Mouse (Mus musculus) heart, postnatal 0 days (tissue): ENCODE measurements around the gene Hnrnph1.

Experiments used
- CTCF ChIP-seq: IDR thresholded peaks from 2 replicates; pipeline ENCODE4 v1.5.1; 2016; ENCODE audit warnings: antibody characterized with exemption, control low read depth, low read depth
- EP300 ChIP-seq: IDR thresholded peaks from 2 replicates; pipeline ENCODE4 v1.6.1; 2016; ENCODE audit warnings: antibody characterized with exemption, low read depth

DNA sequence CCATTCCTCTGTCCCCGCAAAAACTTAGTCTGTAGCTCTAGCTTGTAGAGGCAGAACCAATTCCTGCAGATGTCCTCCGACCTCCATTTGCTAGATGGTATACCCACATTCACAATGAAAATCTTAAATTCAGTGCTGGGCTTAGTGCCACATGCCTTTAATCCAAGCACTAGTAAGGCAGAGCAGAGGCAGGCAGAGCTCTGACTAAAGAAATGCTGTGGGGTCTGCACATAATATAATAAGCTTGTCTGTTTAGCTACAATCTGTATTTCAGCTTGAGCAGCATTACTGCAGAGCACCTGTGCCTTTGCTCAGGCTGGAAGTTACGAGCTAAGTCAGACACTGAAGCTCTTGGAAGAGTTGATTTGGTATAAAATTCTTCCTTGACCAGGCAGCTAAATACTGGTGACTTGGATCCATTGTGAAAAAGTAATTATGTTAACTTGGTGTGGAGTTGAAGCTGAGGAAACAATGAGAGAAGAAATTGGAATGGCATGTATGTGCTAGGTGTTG lies 10.4 kb downstream of the Hnrnph1 start:
- TF ChIP-seq CTCF, result no peak
- TF ChIP-seq EP300, result no peak
